Mouse (Mus musculus): ENCODE data around the gene Rnase1. TPM values are rescaled to one million over a fixed set of nuclear protein-coding genes. Genes with fewer than 3 reads are reported as not detected.
"Not testable (repeated sequence)": the region's sequence is repeated elsewhere in the genome, so short reads cannot be mapped to it uniquely, and the experiment has no call there.

The Rnase1 gene
- polyA plus RNA-seq (2014; fragmentation: Nextera tagmentation; extraction: Ambion mirVana) = not detected in 2 replicates

GRCm38 (mm10) chr14:51146685-51147084 is at the start of gene Rnase1:
Rnase1 (minus strand) TSS chr14:51146785.
- Histone ChIP-seq H3K4me3 (ENCODE audit: low read depth, low read length) (no peak within 1 kb of the TSS), H3K9ac (ENCODE audit: low read depth, low read length) (no peak within 1 kb of the TSS), H3K27me3 (ENCODE audit: control insufficient read depth, insufficient read depth, low read length) (no peaks in the 10 kb centered on the region), H3K36me3 (ENCODE audit: control insufficient read depth, insufficient read depth, low read length) (no peaks in the 10 kb centered on the region), H3K4me1 (ENCODE audit: control insufficient read depth, insufficient read depth, low read length) (0 out of 2 replicates have a peak, but pooled peaks cover 4% of the 10 kb centered on the region), H3K27ac (ENCODE audit: low read depth, low read length) (no peak within 1 kb of the TSS), H3K4me2 (no peak within 1 kb of the TSS), H3K9me3 (replicated peaks; ENCODE audit: control insufficient read depth, low read length) (no peaks in the 10 kb centered on the region)
- ATAC-seq (replicated peaks; ENCODE audit: insufficient number of reproducible peaks, low FRiP score, low TSS enrichment) = no peak
- 60% methylated on average over 2 of the region's 2 CpGs for WGBS (ENCODE audit: insufficient replicate concordance)

DNA sequence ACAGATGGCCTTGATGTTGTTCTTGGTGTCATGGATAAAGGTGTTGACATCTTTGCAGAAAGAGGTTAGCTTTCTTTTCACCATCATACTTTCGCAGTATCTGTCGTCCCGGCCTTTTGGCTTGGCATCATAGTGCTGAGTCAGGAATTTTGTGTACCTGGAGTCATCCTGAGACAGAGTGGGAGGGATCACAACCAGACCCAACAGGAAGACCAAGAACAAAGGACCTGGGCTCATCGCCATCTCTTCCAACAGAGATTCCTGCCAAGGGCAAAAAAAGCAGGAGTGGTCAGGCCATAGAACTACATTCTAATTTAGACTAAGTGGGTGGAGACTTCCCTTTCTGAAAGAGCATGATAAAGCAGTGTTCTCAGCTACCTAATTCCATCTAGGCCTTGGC is 49.1 kb upstream of the Rnase1 start:
- WGBS (ENCODE audit: insufficient replicate concordance) = 90% methylated on average over 4 of the region's 4 CpGs
- Histone ChIP-seq H3K4me3 (ENCODE audit: low read depth, low read length) (no peak overlapping the region), H3K36me3 (ENCODE audit: control insufficient read depth, insufficient read depth, low read length) (no peaks in the 10 kb centered on the region), H3K9ac (ENCODE audit: low read depth, low read length) (no peak overlapping the region), H3K27ac (ENCODE audit: low read depth, low read length) (no peak overlapping the region), H3K4me2 (no peak overlapping the region), H3K27me3 (ENCODE audit: control insufficient read depth, insufficient read depth, low read length) (no peaks in the 10 kb centered on the region), H3K4me1 (ENCODE audit: control insufficient read depth, insufficient read depth, low read length) (no peaks in the 10 kb centered on the region), H3K9me3 (replicated peaks; ENCODE audit: control insufficient read depth, low read length) (no peaks in the 10 kb centered on the region)
- ATAC-seq (replicated peaks; ENCODE audit: insufficient number of reproducible peaks, low FRiP score, low TSS enrichment) = no peak

DNA sequence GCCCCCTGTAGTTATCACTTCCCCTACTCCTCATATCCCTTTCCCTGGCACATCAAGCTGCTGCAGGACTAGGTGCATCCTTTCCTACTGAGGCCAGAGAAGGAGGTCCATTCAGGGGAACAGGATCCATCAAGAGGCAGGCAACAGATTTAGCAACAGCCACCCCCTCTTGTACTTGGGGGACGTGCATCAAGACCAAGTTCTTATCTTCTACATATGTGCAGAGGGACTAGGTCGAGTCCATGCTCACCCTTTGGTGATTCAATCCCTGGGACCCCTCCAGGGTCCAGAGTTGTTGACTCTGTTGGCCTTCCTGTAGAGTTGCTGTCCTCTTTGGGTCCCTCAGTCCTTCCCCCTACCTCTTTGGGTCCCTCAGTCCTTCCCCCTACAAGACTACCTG is 34.5 kb upstream of the Rnase1 start:
- not testable (repeated sequence) for H3K27ac ChIP-seq (ENCODE audit: low read depth, low read length); H3K4me2 ChIP-seq; H3K9ac ChIP-seq (ENCODE audit: low read depth, low read length); H3K4me3 ChIP-seq (ENCODE audit: low read depth, low read length); ATAC-seq (replicated peaks; ENCODE audit: insufficient number of reproducible peaks, low FRiP score, low TSS enrichment); H3K9me3 ChIP-seq (replicated peaks; ENCODE audit: control insufficient read depth, low read length); H3K36me3 ChIP-seq (ENCODE audit: control insufficient read depth, insufficient read depth, low read length); H3K27me3 ChIP-seq (ENCODE audit: control insufficient read depth, insufficient read depth, low read length); H3K4me1 ChIP-seq (ENCODE audit: control insufficient read depth, insufficient read depth, low read length)
- WGBS (ENCODE audit: insufficient replicate concordance) = 79% methylated on average over 2 of the region's 2 CpGs

- 77% methylated on average over 4 of the region's 4 CpGs for WGBS (ENCODE audit: insufficient replicate concordance)
- Histone ChIP-seq H3K27ac (ENCODE audit: low read depth, low read length) (no peak overlapping the region), H3K4me2 (no peak overlapping the region), H3K9ac (ENCODE audit: low read depth, low read length) (no peak overlapping the region), H3K36me3 (ENCODE audit: control insufficient read depth, insufficient read depth, low read length) (no peaks in the 10 kb centered on the region), H3K4me3 (ENCODE audit: low read depth, low read length) (no peak overlapping the region), H3K4me1 (ENCODE audit: control insufficient read depth, insufficient read depth, low read length) (no peaks in the 10 kb centered on the region; the same call in 1 of the 2 replicates), H3K27me3 (ENCODE audit: control insufficient read depth, insufficient read depth, low read length) (no peaks in the 10 kb centered on the region), H3K9me3 (replicated peaks; ENCODE audit: control insufficient read depth, low read length) (no peaks in the 10 kb centered on the region)
- ATAC-seq (replicated peaks; ENCODE audit: insufficient number of reproducible peaks, low FRiP score, low TSS enrichment) = no peak
These were observed 27.3 kb upstream of the Rnase1 start for GRCm38 (mm10) chr14:51173843-51174242.

GRCm38 (mm10) chr14:51172947-51173346 is 26.4 kb upstream of the Rnase1 start:
- WGBS (ENCODE audit: insufficient replicate concordance) = 50% methylated on average over 4 of the region's 4 CpGs
- H3K4me3 ChIP-seq (ENCODE audit: low read depth, low read length); H3K4me2 ChIP-seq; H3K36me3 ChIP-seq (ENCODE audit: control insufficient read depth, insufficient read depth, low read length); H3K4me1 ChIP-seq (ENCODE audit: control insufficient read depth, insufficient read depth, low read length); H3K9ac ChIP-seq (ENCODE audit: low read depth, low read length); H3K9me3 ChIP-seq (replicated peaks; ENCODE audit: control insufficient read depth, low read length); ATAC-seq (replicated peaks; ENCODE audit: insufficient number of reproducible peaks, low FRiP score, low TSS enrichment); H3K27ac ChIP-seq (ENCODE audit: low read depth, low read length); H3K27me3 ChIP-seq (ENCODE audit: control insufficient read depth, insufficient read depth, low read length): not testable (repeated sequence)

DNA sequence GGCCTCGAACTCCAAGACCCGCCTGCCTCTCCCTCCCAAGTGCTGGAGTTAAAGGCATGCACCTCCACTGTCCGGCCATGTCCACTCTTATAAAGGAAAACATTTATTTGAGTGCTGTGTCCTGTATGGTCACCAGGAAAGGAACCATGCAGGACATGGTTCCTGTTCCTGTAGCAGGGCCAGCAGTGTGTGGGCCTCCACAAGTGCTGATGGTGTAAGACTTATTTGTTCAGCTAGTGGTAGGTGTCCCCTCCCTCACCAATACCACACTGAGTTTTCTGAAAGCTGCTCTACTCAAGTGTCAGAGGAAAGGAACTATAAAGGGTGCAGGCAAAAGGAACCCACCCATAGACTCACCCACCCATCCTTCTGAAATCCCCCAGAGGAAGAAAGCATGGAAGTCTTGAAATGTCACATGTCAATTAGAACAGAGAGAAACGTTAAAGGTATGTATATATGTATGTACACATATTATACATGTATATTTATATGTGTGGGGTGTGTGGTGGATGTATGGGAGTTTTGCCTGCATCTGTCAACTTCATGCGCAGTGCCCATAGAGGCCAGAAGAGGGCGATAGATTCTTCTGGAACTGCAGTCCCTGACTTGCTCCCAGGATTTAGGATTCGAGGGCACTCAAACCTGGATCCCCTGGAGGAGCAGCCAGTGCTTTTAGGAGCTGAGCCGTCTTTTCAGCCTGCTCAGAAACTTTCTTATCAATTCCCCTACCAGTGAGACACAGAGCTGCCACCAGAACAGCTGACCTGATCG is 25.7 kb upstream of the Rnase1 start:
- not testable (repeated sequence) for H3K27me3 ChIP-seq (ENCODE audit: control insufficient read depth, insufficient read depth, low read length); H3K36me3 ChIP-seq (ENCODE audit: control insufficient read depth, insufficient read depth, low read length); H3K4me2 ChIP-seq; H3K9ac ChIP-seq (ENCODE audit: low read depth, low read length); H3K9me3 ChIP-seq (replicated peaks; ENCODE audit: control insufficient read depth, low read length); ATAC-seq (replicated peaks; ENCODE audit: insufficient number of reproducible peaks, low FRiP score, low TSS enrichment); H3K4me3 ChIP-seq (ENCODE audit: low read depth, low read length); H3K4me1 ChIP-seq (ENCODE audit: control insufficient read depth, insufficient read depth, low read length); H3K27ac ChIP-seq (ENCODE audit: low read depth, low read length)
- WGBS (ENCODE audit: insufficient replicate concordance) = 32% methylated on average over 9 of the region's 9 CpGs

DNA sequence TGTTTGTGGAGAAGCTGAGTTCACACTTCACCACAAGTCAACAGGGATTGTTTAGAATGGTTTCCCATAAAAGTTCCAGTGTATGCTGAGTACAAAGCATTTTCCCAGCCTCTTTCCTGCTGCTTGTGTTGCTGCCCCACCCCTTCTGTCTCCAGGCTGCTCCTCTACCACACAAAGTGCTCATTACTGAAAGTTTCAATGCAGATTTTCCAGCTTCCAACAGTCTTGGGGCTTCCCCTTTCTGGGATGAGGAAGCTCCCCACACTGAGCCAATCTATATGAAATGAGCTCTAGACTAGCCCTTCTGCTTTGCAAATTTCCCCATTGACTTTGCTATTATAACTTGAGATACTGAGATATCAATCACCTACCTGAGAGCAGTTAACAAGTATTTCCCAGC is 19.5 kb upstream of the Rnase1 start:
- Histone ChIP-seq H3K4me2 (no peak overlapping the region), H3K4me1 (ENCODE audit: control insufficient read depth, insufficient read depth, low read length) (no peaks in the 10 kb centered on the region), H3K27ac (ENCODE audit: low read depth, low read length) (no peak overlapping the region), H3K9ac (ENCODE audit: low read depth, low read length) (no peak overlapping the region), H3K27me3 (ENCODE audit: control insufficient read depth, insufficient read depth, low read length) (no peaks in the 10 kb centered on the region), H3K4me3 (ENCODE audit: low read depth, low read length) (no peak overlapping the region), H3K36me3 (ENCODE audit: control insufficient read depth, insufficient read depth, low read length) (no peaks in the 10 kb centered on the region), H3K9me3 (replicated peaks; ENCODE audit: control insufficient read depth, low read length) (no peaks in the 10 kb centered on the region; the same call in 1 of the 2 replicates)
- ATAC-seq (replicated peaks; ENCODE audit: insufficient number of reproducible peaks, low FRiP score, low TSS enrichment) = no peak

DNA sequence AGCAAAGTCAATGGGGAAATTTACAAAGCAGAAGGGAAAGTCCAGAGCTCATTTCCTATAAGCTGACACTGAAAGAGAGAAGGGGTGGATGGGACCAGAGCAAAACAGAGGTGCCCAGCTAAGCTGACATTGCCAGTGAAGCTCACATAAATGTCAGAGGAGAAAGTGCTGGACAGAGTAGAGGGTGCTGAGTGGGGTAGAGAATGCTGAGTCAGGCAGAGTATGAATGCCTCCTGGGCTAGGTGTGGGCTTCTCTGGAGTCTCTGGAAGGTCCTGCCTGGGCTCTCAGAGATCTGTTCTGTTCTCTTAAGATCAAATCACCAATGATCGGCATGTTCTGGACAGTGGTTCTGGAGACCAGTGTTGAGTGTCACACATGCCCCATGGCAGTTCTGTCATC is 18.9 kb upstream of the Rnase1 start:
- H3K9me3 ChIP-seq (replicated peaks; ENCODE audit: control insufficient read depth, low read length) = no peaks in the 10 kb centered on the region; the same call in 1 of the 2 replicates
- H3K4me3 ChIP-seq (ENCODE audit: low read depth, low read length) = no peak overlapping the region
- H3K27me3 ChIP-seq (ENCODE audit: control insufficient read depth, insufficient read depth, low read length) = no peaks in the 10 kb centered on the region
- H3K27ac ChIP-seq (ENCODE audit: low read depth, low read length) = no peak overlapping the region
- no peaks in the 10 kb centered on the region for H3K4me1 ChIP-seq (ENCODE audit: control insufficient read depth, insufficient read depth, low read length)
- WGBS (ENCODE audit: insufficient replicate concordance) = 95% methylated on average over 1 of the region's 1 CpGs
- H3K4me2 ChIP-seq = no peak overlapping the region
- H3K36me3 ChIP-seq (ENCODE audit: control insufficient read depth, insufficient read depth, low read length) = no peaks in the 10 kb centered on the region
- H3K9ac ChIP-seq (ENCODE audit: low read depth, low read length) = no peak overlapping the region
- ATAC-seq (replicated peaks; ENCODE audit: insufficient number of reproducible peaks, low FRiP score, low TSS enrichment) = no peak

DNA sequence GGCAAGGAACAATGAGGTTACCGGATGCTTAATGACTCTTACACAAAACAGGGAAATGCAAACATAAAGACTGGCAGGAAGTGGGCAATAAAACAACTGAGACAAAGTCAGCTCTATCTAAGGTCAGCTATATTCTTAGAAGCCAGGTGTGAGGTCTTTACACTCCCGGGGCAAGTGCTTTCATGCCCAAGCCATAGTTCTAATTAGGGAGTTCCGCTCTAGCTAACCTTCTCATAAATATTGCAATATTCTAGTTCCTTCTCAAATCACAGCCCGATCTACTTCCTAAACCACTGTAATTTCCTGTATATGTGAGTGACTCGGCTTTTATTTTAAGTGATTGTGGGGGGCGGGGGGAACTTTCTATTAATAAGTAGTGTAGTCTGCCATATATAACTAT is 16.7 kb upstream of the Rnase1 start:
- WGBS (ENCODE audit: insufficient replicate concordance) = 88% methylated on average over 6 of the region's 6 CpGs
- H3K36me3 ChIP-seq (ENCODE audit: control insufficient read depth, insufficient read depth, low read length); H3K27me3 ChIP-seq (ENCODE audit: control insufficient read depth, insufficient read depth, low read length); H3K4me2 ChIP-seq; H3K4me1 ChIP-seq (ENCODE audit: control insufficient read depth, insufficient read depth, low read length); ATAC-seq (replicated peaks; ENCODE audit: insufficient number of reproducible peaks, low FRiP score, low TSS enrichment); H3K9me3 ChIP-seq (replicated peaks; ENCODE audit: control insufficient read depth, low read length); H3K9ac ChIP-seq (ENCODE audit: low read depth, low read length); H3K4me3 ChIP-seq (ENCODE audit: low read depth, low read length); H3K27ac ChIP-seq (ENCODE audit: low read depth, low read length): not testable (repeated sequence)

All from heart, embryonic 11.5 days (tissue).